Mouse (Mus musculus) cerebellum, adult 2 months (tissue): ENCODE results near the gene Qpct.

Experiments used
- CTCF ChIP-seq: fragments of 200-500 bp; IDR thresholded peaks from 2 replicates; pipeline ENCODE4 v1.5.1; 2011; ENCODE audit warnings: low read depth, mild to moderate bottlenecking, control low read depth, low read length, moderate library complexity, borderline replicate concordance; ENCODE audit not compliant: insufficient read depth
- POLR2A ChIP-seq: fragments of 200-500 bp; IDR thresholded peaks from 2 replicates; pipeline ENCODE4 v1.6.1; 2011; ENCODE audit warnings: low read length, control low read depth, borderline replicate concordance; ENCODE audit not compliant: insufficient read depth

DNA sequence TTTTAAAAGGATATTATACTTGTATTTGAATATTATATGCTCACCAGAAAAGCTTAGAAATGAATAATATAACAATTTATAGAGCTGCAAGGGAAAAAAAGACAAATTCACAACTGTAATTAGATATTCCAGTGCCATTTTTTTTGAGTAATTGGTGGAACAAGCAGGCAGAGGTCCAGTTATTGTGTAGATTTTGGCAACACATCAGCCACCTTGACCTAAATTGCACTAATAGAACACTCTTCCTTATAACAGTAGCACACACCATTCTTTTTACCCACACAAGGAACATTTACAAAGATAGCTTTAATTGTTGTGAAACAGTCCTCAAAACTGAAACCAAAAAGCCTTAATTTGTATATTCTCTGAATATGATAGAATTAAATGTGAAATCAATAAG lies 12.0 kb upstream of the Qpct start:
- TF ChIP-seq CTCF (no peak), POLR2A (no peak)
